Mouse (Mus musculus): ENCODE results near the gene Tmem211. TPM values are rescaled to one million over a fixed set of nuclear protein-coding genes. Genes with fewer than 3 reads are reported as not detected.

Tmem211 gene
- not detected for polyA plus RNA-seq (2014; fragmentation: Illumina TruSeq; extraction: RNeasy Lipid Tissue Mini Kit (QIAGEN cat#74804); ENCODE audit: low read depth, low replicate concordance)

DNA sequence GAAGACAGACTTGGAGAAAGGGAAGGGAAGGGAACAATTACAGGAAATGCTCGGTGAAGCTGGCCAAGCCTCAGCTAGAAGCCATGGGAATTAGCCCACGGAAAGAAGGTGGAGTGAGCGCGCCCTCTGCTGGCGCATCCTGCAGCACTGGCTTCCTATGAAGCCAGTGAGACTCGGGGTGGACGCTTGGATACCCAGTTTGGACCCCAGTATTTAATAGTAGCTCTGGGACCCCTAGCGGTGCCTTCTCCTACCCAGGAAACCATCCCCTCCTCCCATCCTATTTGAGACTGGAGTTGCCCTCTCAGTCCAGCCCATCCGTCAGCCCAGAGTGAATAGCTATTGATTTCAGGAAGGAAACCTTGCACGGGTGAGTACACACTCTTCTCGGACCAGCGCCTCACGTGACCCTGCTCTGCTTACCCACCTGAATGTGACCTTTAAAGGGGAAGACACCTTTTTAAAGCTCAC, at the start of gene Tmem211:
TSS of gene Tmem211 (plus strand) at position 278 of the 471 bp plus-strand sequence.

GRCm38 (mm10) chr5:113221147-113221865, 5.4 kb upstream of the Tmem211 start, which contains the start of gene 2900026A02Rik:
Gene 2900026A02Rik, minus strand, starts transcription at chr5:113221236.

Other genes with a start within 250 kb of the Tmem211 start
- gene Grk3, start 211.1 kb upstream of the Tmem211 start, polyA plus RNA-seq (2014; fragmentation: Illumina TruSeq; extraction: RNeasy Lipid Tissue Mini Kit (QIAGEN cat#74804); ENCODE audit: low read depth, low replicate concordance) = 10.6 TPM
- not detected for gene Crybb2, start 156.8 kb upstream of the Tmem211 start, polyA plus RNA-seq (2014; fragmentation: Illumina TruSeq; extraction: RNeasy Lipid Tissue Mini Kit (QIAGEN cat#74804); ENCODE audit: low read depth, low replicate concordance)
- 0.73 TPM for gene Crybb3, start 145.3 kb upstream of the Tmem211 start, polyA plus RNA-seq (2014; fragmentation: Illumina TruSeq; extraction: RNeasy Lipid Tissue Mini Kit (QIAGEN cat#74804); ENCODE audit: low read depth, low replicate concordance)
- gene 2900026A02Rik, start 5.7 kb upstream of the Tmem211 start, polyA plus RNA-seq (2014; fragmentation: Illumina TruSeq; extraction: RNeasy Lipid Tissue Mini Kit (QIAGEN cat#74804); ENCODE audit: low read depth, low replicate concordance) = 25.7 TPM
- 1.8 TPM for gene Sgsm1, start 83.9 kb downstream of the Tmem211 start, polyA plus RNA-seq (2014; fragmentation: Illumina TruSeq; extraction: RNeasy Lipid Tissue Mini Kit (QIAGEN cat#74804); ENCODE audit: low read depth, low replicate concordance)
- gene Aym1, start 130.4 kb downstream of the Tmem211 start, polyA plus RNA-seq (2014; fragmentation: Illumina TruSeq; extraction: RNeasy Lipid Tissue Mini Kit (QIAGEN cat#74804); ENCODE audit: low read depth, low replicate concordance) = not detected

Measured in sigmoid colon, adult 10 weeks (tissue).